Mouse (Mus musculus): ENCODE measurements around the gene Lpp. TPM values are rescaled to one million over a fixed set of nuclear protein-coding genes. Genes with fewer than 3 reads are reported as not detected.
A peak's percentile ranks its signal among the peaks of the same experiment; 100 is the strongest.

The Lpp gene
- polyA plus RNA-seq, 1 experiment from 2014 or later = 79.9 TPM

- DNase-seq (no peak), ATAC-seq (ENCODE audit: insufficient read depth) (no peak)
- H3K9me3 ChIP-seq (ENCODE audit: low read depth, low read length) = no peaks in the 10 kb centered on the region
- no peak overlapping the region for H3K4me3 ChIP-seq (ENCODE audit: low read depth, low read length)
- peaks cover 20% of the 10 kb centered on the region for H3K36me3 ChIP-seq (ENCODE audit: insufficient read depth)
- H3K4me1 ChIP-seq (ENCODE audit: insufficient read depth) = peaks cover 27% of the 10 kb centered on the region
- TF ChIP-seq CTCF (IDR thresholded peaks at IDR 0.05; ENCODE audit: low read depth) = no peak
- H3K4me2 ChIP-seq = no peak overlapping the region
- H3K27ac ChIP-seq (ENCODE audit: low read depth) = no peak overlapping the region
- H3K27me3 ChIP-seq (ENCODE audit: insufficient read depth, low read length) = no peaks in the 10 kb centered on the region
- WGBS = 37% methylated on average over 4 of the region's 4 CpGs
- no peak overlapping the region for H3K9ac ChIP-seq
Observed at GRCm38 (mm10) chr16:24444818-24445217, 51.5 kb downstream of the Lpp start.

GRCm38 (mm10) chr16:24445473-24445872 lies 52.2 kb downstream of the Lpp start:
- Histone ChIP-seq H3K4me1 (ENCODE audit: insufficient read depth) (peaks cover 32% of the 10 kb centered on the region), H3K9me3 (ENCODE audit: low read depth, low read length) (no peaks in the 10 kb centered on the region), H3K27me3 (ENCODE audit: insufficient read depth, low read length) (no peaks in the 10 kb centered on the region), H3K36me3 (ENCODE audit: insufficient read depth) (peaks cover 20% of the 10 kb centered on the region), H3K4me3 (ENCODE audit: low read depth, low read length) (no peak overlapping the region), H3K9ac (no peak overlapping the region), H3K27ac (ENCODE audit: low read depth) (no peak overlapping the region), H3K4me2 (no peak overlapping the region)
- TF ChIP-seq CTCF (IDR thresholded peaks at IDR 0.05; ENCODE audit: low read depth) = no peak
- ATAC-seq (ENCODE audit: insufficient read depth) = no peak
- DNase-seq = no peak
- WGBS = 74% methylated on average over 3 of the region's 3 CpGs

GRCm38 (mm10) chr16:24446449-24446848 lies 53.1 kb downstream of the Lpp start:
- WGBS = 78% methylated on average over 1 of the region's 1 CpGs
- H3K4me1 ChIP-seq (ENCODE audit: insufficient read depth) = peaks cover 27% of the 10 kb centered on the region
- ATAC-seq (ENCODE audit: insufficient read depth) = no peak

GRCm38 (mm10) chr16:24447666-24448492 lies 54.6 kb downstream of the Lpp start:
- no peaks in the 10 kb centered on the region for H3K9me3 ChIP-seq (ENCODE audit: low read depth, low read length)
- peak overlapping the region; percentile 83 for H3K27ac ChIP-seq (ENCODE audit: low read depth)
- H3K36me3 ChIP-seq (ENCODE audit: insufficient read depth) = peaks cover 20% of the 10 kb centered on the region
- TF ChIP-seq CTCF (IDR thresholded peaks at IDR 0.05; ENCODE audit: low read depth) = no peak
- H3K9ac ChIP-seq = no peak overlapping the region
- ATAC-seq (ENCODE audit: insufficient read depth) (peak; percentile 88), DNase-seq (peak; percentile 74)
- peaks cover 16% of the 10 kb centered on the region for H3K4me1 ChIP-seq (ENCODE audit: insufficient read depth)
- 0 out of 2 replicates have a peak overlapping the region, but pooled peaks have one; percentile 14 for H3K4me3 ChIP-seq (ENCODE audit: low read depth, low read length)
- WGBS = 28% methylated on average over 7 of the region's 7 CpGs
- H3K4me2 ChIP-seq = peak overlapping the region; percentile 46
- H3K27me3 ChIP-seq (ENCODE audit: insufficient read depth, low read length) = no peaks in the 10 kb centered on the region

More at GRCm38 (mm10) chr16:24446449-24446848, 53.1 kb downstream of the Lpp start:
- no peak for DNase-seq
- Histone ChIP-seq H3K9me3 (ENCODE audit: low read depth, low read length) (no peaks in the 10 kb centered on the region), H3K4me3 (ENCODE audit: low read depth, low read length) (no peak overlapping the region), H3K27ac (ENCODE audit: low read depth) (no peak overlapping the region), H3K4me2 (no peak overlapping the region), H3K9ac (no peak overlapping the region), H3K27me3 (ENCODE audit: insufficient read depth, low read length) (no peaks in the 10 kb centered on the region), H3K36me3 (ENCODE audit: insufficient read depth) (peaks cover 20% of the 10 kb centered on the region)
- TF ChIP-seq CTCF (IDR thresholded peaks at IDR 0.05; ENCODE audit: low read depth) = no peak

DNA sequence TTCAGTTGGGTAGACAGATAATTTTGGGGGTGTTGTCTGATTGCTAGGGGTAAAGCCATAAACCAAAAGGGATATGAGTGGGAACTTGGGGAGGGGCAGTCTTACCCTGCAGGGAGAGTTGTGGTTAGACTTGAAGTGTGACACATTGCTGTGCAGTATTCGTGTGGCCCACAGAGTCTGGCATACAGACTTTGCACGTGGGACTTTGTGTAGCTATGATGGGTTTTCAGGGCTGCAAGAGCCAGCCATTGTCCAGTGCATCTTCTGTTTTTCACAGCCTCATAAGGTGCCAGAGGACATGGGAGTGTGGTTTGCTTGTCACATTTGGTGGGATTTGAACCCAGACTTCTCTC lies 55.2 kb downstream of the Lpp start:
- WGBS = 50% methylated on average over 2 of the region's 2 CpGs
- ATAC-seq (ENCODE audit: insufficient read depth) (no peak), DNase-seq (no peak)
- TF ChIP-seq CTCF (IDR thresholded peaks at IDR 0.05; ENCODE audit: low read depth) = no peak
- Histone ChIP-seq H3K36me3 (ENCODE audit: insufficient read depth) (peaks cover 20% of the 10 kb centered on the region), H3K9me3 (ENCODE audit: low read depth, low read length) (no peaks in the 10 kb centered on the region), H3K4me3 (ENCODE audit: low read depth, low read length) (0 out of 2 replicates have a peak overlapping the region, but pooled peaks have one; percentile 14), H3K9ac (no peak overlapping the region), H3K27ac (ENCODE audit: low read depth) (peak overlapping the region; percentile 83), H3K4me2 (peak overlapping the region; percentile 46), H3K27me3 (ENCODE audit: insufficient read depth, low read length) (no peaks in the 10 kb centered on the region), H3K4me1 (ENCODE audit: insufficient read depth) (peaks cover 17% of the 10 kb centered on the region)

DNA sequence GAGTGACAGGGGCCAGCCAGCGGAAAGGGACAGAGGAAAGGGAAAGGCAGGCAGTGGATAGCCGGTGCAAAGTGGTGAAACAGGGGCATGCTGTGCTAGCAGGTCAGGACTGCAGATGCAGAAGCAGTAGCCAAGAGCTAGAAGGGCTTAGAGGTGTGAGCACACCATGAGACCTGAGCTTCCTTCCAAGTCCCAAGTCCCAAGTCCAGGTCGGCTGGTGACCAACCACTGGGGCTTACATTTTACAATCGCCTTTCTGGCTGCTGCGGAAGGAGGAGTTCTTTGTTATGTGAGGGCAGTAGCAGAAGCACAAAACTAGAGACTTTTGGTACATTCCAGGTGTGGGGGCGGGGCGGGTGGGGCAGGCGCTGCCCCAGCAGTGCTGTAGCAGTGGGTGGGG lies 56.5 kb downstream of the Lpp start:
- peak overlapping the region; percentile 18; the same call in 1 of the 2 replicates for H3K9ac ChIP-seq
- peak overlapping the region; percentile 42; the same call in 1 of the 2 replicates for H3K27ac ChIP-seq (ENCODE audit: low read depth)
- H3K4me2 ChIP-seq = peak overlapping the region; percentile 46
- no peaks in the 10 kb centered on the region for H3K9me3 ChIP-seq (ENCODE audit: low read depth, low read length)
- H3K4me1 ChIP-seq (ENCODE audit: insufficient read depth) = peaks cover 24% of the 10 kb centered on the region
- peaks cover 12% of the 10 kb centered on the region; the same call in 1 of the 2 replicates for H3K36me3 ChIP-seq (ENCODE audit: insufficient read depth)
- 22% methylated on average over 8 of the region's 8 CpGs for WGBS
- 0 out of 2 replicates have a peak overlapping the region, but pooled peaks have one; percentile 4 for H3K4me3 ChIP-seq (ENCODE audit: low read depth, low read length)
- no peaks in the 10 kb centered on the region for H3K27me3 ChIP-seq (ENCODE audit: insufficient read depth, low read length)
- no peak for TF ChIP-seq CTCF (IDR thresholded peaks at IDR 0.05; ENCODE audit: low read depth)
- peak; percentile 43 for DNase-seq
- no peak for ATAC-seq (ENCODE audit: insufficient read depth)

GRCm38 (mm10) chr16:24450256-24450655 lies 56.9 kb downstream of the Lpp start:
- H3K9me3 ChIP-seq (ENCODE audit: low read depth, low read length) = no peaks in the 10 kb centered on the region
- ATAC-seq (ENCODE audit: insufficient read depth) (no peak), DNase-seq (no peak)
- H3K36me3 ChIP-seq (ENCODE audit: insufficient read depth) = peaks cover 11% of the 10 kb centered on the region; the same call in 1 of the 2 replicates
- no peak overlapping the region for H3K27ac ChIP-seq (ENCODE audit: low read depth)
- no peak overlapping the region for H3K9ac ChIP-seq
- TF ChIP-seq CTCF (IDR thresholded peaks at IDR 0.05; ENCODE audit: low read depth) = no peak
- H3K4me3 ChIP-seq (ENCODE audit: low read depth, low read length) = no peak overlapping the region
- peak overlapping the region; percentile 46 for H3K4me2 ChIP-seq
- H3K27me3 ChIP-seq (ENCODE audit: insufficient read depth, low read length) = no peaks in the 10 kb centered on the region
- WGBS = 32% methylated on average over 5 of the region's 5 CpGs
- peaks cover 27% of the 10 kb centered on the region for H3K4me1 ChIP-seq (ENCODE audit: insufficient read depth)
